Mouse (Mus musculus): Measurements from ENCODE around the gene Tmem246. TPM values are rescaled to one million over a fixed set of nuclear protein-coding genes. Genes with fewer than 3 reads are reported as not detected.

Tmem246 gene
- polyA plus RNA-seq, 1 experiment from 2014 or later, result 32.8 TPM

DNA sequence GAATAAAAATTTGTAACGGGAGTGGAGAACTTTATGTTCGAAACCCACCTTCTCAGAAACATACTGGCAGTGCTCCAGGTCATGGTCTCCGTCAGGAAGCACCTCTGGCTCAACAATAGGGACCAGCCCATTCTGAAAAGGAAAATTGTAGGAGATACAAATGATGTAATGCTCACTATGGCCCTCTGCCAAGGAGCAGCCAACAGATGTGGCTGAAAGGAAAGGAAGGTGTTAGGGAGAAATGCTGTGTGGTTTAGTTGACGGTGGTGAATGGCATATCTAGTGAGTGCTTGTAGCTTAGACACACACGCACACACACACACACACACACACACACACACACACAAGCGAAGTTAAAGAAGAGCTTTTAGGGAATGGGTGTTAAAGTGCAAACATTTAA, 58.0 kb downstream of the Tmem246 start:
- no peak overlapping the region for H3K4me2 ChIP-seq
- no peaks in the 10 kb centered on the region for H3K9me3 ChIP-seq
- WGBS, result 72% methylated on average over 6 of the region's 6 CpGs
- no peak overlapping the region for H3K9ac ChIP-seq
- no peak for ATAC-seq (ENCODE audit: insufficient number of reproducible peaks, insufficient read depth, low FRiP score, low TSS enrichment, low read depth)
- no peaks in the 10 kb centered on the region for H3K4me1 ChIP-seq
- H3K4me3 ChIP-seq, result no peak overlapping the region
- H3K27ac ChIP-seq, result no peak overlapping the region
- no peaks in the 10 kb centered on the region for H3K27me3 ChIP-seq
- H3K36me3 ChIP-seq, result no peaks in the 10 kb centered on the region

DNA sequence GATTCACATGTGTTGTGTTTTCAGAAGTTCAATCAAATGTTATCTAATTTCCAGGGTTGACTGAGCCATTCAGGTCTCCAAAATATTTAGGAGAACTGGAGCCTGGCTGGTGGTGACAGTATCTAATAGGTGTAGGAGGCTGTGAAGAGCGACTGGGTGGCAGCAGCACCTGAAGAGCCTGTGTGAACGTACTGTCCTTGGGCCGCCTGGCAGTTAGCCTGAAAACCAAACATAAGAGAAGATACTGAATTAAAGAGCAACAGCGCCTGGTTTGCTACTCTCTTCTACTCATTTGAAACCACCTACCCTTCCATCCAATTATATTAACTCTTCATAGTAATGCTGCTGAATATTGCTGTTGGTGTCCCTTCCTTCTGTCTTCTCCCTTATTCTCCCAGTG, 61.0 kb downstream of the Tmem246 start:
- no peaks in the 10 kb centered on the region for H3K4me1 ChIP-seq
- no peak overlapping the region for H3K4me3 ChIP-seq
- H3K27me3 ChIP-seq, result no peaks in the 10 kb centered on the region
- no peak for ATAC-seq (ENCODE audit: insufficient number of reproducible peaks, insufficient read depth, low FRiP score, low TSS enrichment, low read depth)
- no peak overlapping the region for H3K27ac ChIP-seq
- no peak overlapping the region for H3K9ac ChIP-seq
- WGBS, result 92% methylated on average over 4 of the region's 4 CpGs
- no peak overlapping the region for H3K4me2 ChIP-seq
- no peaks in the 10 kb centered on the region for H3K9me3 ChIP-seq
- peaks cover 12% of the 10 kb centered on the region for H3K36me3 ChIP-seq

DNA sequence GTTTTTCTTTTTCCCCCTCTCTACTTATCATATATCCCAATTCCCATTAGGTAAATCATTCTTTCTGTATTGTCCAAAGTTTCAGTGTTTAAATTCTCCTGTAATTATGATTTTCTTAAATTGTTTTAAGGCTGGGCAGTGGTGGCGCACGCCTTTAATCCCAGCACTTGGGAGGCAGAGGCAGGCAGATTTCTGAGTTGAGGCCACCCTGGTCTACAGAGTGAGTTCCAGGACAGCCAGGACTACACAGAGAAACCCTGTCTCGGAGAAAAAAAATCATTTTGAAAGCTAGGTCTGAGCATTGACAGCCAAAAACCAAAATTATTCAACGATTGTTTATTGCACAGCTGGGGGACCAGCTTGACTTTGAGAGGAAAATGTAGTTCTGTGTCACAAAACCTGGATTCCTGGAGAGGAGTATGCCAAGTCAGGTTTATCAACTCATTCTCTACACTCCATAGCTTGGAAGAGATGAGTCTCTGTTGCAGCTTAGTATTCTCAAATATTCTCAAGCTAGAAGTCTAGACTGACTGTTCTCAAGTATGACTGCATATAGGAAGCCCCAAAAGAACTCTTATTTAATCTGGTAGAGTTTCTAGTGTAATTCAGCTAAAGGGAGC, 61.9 kb downstream of the Tmem246 start:
- 86% methylated on average over 4 of the region's 4 CpGs for WGBS
- no peaks in the 10 kb centered on the region for H3K27me3 ChIP-seq
- no peak overlapping the region for H3K9ac ChIP-seq
- no peaks in the 10 kb centered on the region for H3K4me1 ChIP-seq
- no peak overlapping the region for H3K4me3 ChIP-seq
- peaks cover 17% of the 10 kb centered on the region for H3K36me3 ChIP-seq
- H3K9me3 ChIP-seq, result peaks cover 2% of the 10 kb centered on the region
- no peak overlapping the region for H3K4me2 ChIP-seq
- no peak for ATAC-seq (ENCODE audit: insufficient number of reproducible peaks, insufficient read depth, low FRiP score, low TSS enrichment, low read depth)
- H3K27ac ChIP-seq, result no peak overlapping the region

DNA sequence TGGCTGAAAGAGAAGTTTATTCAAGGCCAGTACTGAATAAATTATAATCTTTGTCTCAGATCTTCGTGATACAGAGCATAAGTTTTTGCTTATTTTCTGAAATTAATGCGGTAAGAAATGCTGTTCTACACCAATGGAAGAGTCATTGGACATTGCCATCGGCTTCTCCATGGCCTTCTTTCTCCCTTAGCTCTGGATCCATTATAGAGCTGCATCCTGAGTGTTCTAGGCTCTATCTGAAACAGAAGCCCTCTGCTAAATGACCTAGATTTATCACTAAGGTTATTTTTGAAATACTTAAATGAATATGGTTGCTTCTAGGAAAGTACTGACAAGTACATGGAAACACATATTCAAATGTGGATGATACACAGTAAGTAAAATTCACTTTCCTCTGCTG, 62.6 kb downstream of the Tmem246 start:
- H3K4me1 ChIP-seq, result no peaks in the 10 kb centered on the region
- H3K27ac ChIP-seq, result no peak overlapping the region
- H3K4me3 ChIP-seq, result no peak overlapping the region
- ATAC-seq (ENCODE audit: insufficient number of reproducible peaks, insufficient read depth, low FRiP score, low TSS enrichment, low read depth), result no peak
- peaks cover 24% of the 10 kb centered on the region for H3K36me3 ChIP-seq
- peaks cover 8% of the 10 kb centered on the region for H3K9me3 ChIP-seq
- H3K4me2 ChIP-seq, result no peak overlapping the region
- H3K27me3 ChIP-seq, result no peaks in the 10 kb centered on the region
- no peak overlapping the region for H3K9ac ChIP-seq
- WGBS, result 84% methylated on average over 3 of the region's 3 CpGs

Other genes with a start within 250 kb of the Tmem246 start
- not detected in 2 replicates for gene Acnat2, start 189.7 kb downstream of the Tmem246 start, polyA plus RNA-seq (2015; fragmentation: Nextera tagmentation; extraction: Ambion mirVana)
- 0.18 TPM in 1 of 2 replicates, not detected in the other for gene Acnat1, start 124.0 kb downstream of the Tmem246 start, polyA plus RNA-seq (2015; fragmentation: Nextera tagmentation; extraction: Ambion mirVana)
- 0.21 TPM in 1 of 2 replicates, not detected in the other for gene Baat, start 91.3 kb downstream of the Tmem246 start, polyA plus RNA-seq (2015; fragmentation: Nextera tagmentation; extraction: Ambion mirVana)
- 84.8 and 89.9 TPM in 2 replicates for gene Mrpl50, start 76.8 kb downstream of the Tmem246 start, polyA plus RNA-seq (2015; fragmentation: Nextera tagmentation; extraction: Ambion mirVana)
- gene Zfp189, start 76.7 kb downstream of the Tmem246 start, polyA plus RNA-seq (2015; fragmentation: Nextera tagmentation; extraction: Ambion mirVana), result 10.7 and 11.8 TPM in 2 replicates
- 5.4 TPM in 1 of 2 replicates, not detected in the other for gene Aldob, start 48.3 kb downstream of the Tmem246 start, polyA plus RNA-seq (2015; fragmentation: Nextera tagmentation; extraction: Ambion mirVana)
- 48.0 and 49.9 TPM in 2 replicates for gene Rnf20, start 34.1 kb upstream of the Tmem246 start, polyA plus RNA-seq (2015; fragmentation: Nextera tagmentation; extraction: Ambion mirVana)
- 0.17 TPM in 1 of 2 replicates, not detected in the other for gene Ppp3r2, start 84.1 kb upstream of the Tmem246 start, polyA plus RNA-seq (2015; fragmentation: Nextera tagmentation; extraction: Ambion mirVana)
- gene Grin3a, start 247.9 kb upstream of the Tmem246 start, polyA plus RNA-seq (2015; fragmentation: Nextera tagmentation; extraction: Ambion mirVana), result 1.4 and 2.0 TPM in 2 replicates